Mouse (Mus musculus) intestine, embryonic 16.5 days (tissue): ENCODE results near the gene Zkscan3. TPM values are rescaled to one million over a fixed set of nuclear protein-coding genes. Genes with fewer than 3 reads are reported as not detected.

ENCODE experiments used
- ATAC-seq: fragments of 200-750 bp; cut with Nextera tagmentation; 2 replicates; pipeline ENCODE4 v1.8.0; 2017; ENCODE audit warnings: moderate TSS enrichment, moderate library complexity
- H3K27ac ChIP-seq: fragments of 300-500 bp; sonication (generic); 2 replicates; pipeline ENCODE4 v1.5.1; 2014; ENCODE audit warnings: mild to moderate bottlenecking, low read length
- H3K27me3 ChIP-seq: fragments of 300-500 bp; sonication (generic); replicated peaks from 2 replicates; pipeline ENCODE4 v1.6.1; 2014; ENCODE audit warnings: low read length, control low read depth, mixed read lengths; ENCODE audit not compliant: control insufficient read depth, insufficient read depth
- H3K36me3 ChIP-seq: fragments of 300-500 bp; sonication (generic); 2 replicates; pipeline ENCODE4 v1.6.1; 2014; ENCODE audit warnings: low read length, control low read depth; ENCODE audit not compliant: control insufficient read depth, insufficient read depth
- H3K4me1 ChIP-seq: fragments of 300-500 bp; sonication (generic); 2 replicates; pipeline ENCODE4 v1.6.1; 2014; ENCODE audit warnings: low read length, control low read depth, mixed read lengths; ENCODE audit not compliant: control insufficient read depth, insufficient read depth
- H3K4me2 ChIP-seq: fragments of 300-500 bp; sonication (generic); 2 replicates; pipeline ENCODE4 v1.6.1; 2014; ENCODE audit warnings: low read depth, low read length, control low read depth
- H3K4me3 ChIP-seq: fragments of 300-500 bp; sonication (generic); 2 replicates; pipeline ENCODE4 v1.5.1; 2014; ENCODE audit warnings: mild to moderate bottlenecking, low read length
- H3K9ac ChIP-seq: fragments of 300-500 bp; sonication (generic); 2 replicates; pipeline ENCODE4 v1.6.1; 2014; ENCODE audit warnings: low read depth, low read length
- H3K9me3 ChIP-seq: fragments of 300-500 bp; sonication (generic); 2 replicates; pipeline ENCODE4 v1.6.1; 2016; ENCODE audit warnings: low read length, control low read depth; ENCODE audit not compliant: control insufficient read depth
- WGBS: fragments of 180-500 bp; shearing (Covaris S2); extraction: QIAGEN DNeasy Blood & Tissue Kit; methylation state at CpG from one replicate; pipeline ENCODE4 v1.1.7; 2014; 5-methylcytosine and 5-hydroxymethylcytosine counted together
- polyA plus RNA-seq: library from polyadenylated mRNA; unstranded; fragments of >200 nt; fragmentation: Nextera tagmentation; extraction: Ambion mirVana; gene quantifications from 2 replicates; pipeline ENCODE4 v1.2.1, GENCODE M21; 2015

Gene Zkscan3
- 61.7 and 64.5 TPM in 2 replicates for polyA plus RNA-seq

GRCm38 (mm10) chr13:21402287-21402846 lies at the start of gene Zkscan3:
Gene Zkscan3, minus strand, starts transcription at chr13:21402755.
- no peaks in the 10 kb centered on the region for H3K9me3 ChIP-seq

GRCm38 (mm10) chr13:21447856-21448614 lies 45.5 kb upstream of the Zkscan3 start:
- Histone ChIP-seq H3K36me3 (no peaks in the 10 kb centered on the region; the same call in 1 of the 2 replicates), H3K9me3 (no peaks in the 10 kb centered on the region), H3K9ac (peak overlapping the region; percentile 39; the same call in 1 of the 2 replicates), H3K4me1 (peaks cover 9% of the 10 kb centered on the region), H3K4me3 (0 out of 2 replicates have a peak overlapping the region, but pooled peaks have one; percentile 5), H3K27ac (peak overlapping the region; percentile 26), H3K4me2 (0 out of 2 replicates have a peak overlapping the region, but pooled peaks have one; percentile 27), H3K27me3 (no peaks in the 10 kb centered on the region)
- ATAC-seq = peak; percentile 82
- WGBS = 62% methylated on average over 16 of the region's 16 CpGs

More at GRCm38 (mm10) chr13:21402287-21402846, at the start of gene Zkscan3:
- Histone ChIP-seq H3K27ac (peak within 1 kb of the TSS; percentile 74), H3K9ac (peak within 1 kb of the TSS; percentile 89), H3K4me1 (peaks cover 8% of the 10 kb centered on the region; the same call in 1 of the 2 replicates), H3K4me3 (peak within 1 kb of the TSS; percentile 77), H3K27me3 (no peaks in the 10 kb centered on the region), H3K4me2 (peak within 1 kb of the TSS; percentile 72), H3K36me3 (no peaks in the 10 kb centered on the region)
- ATAC-seq = peak; percentile 96
- under 1% methylated on average over 35 of the region's 35 CpGs for WGBS

GRCm38 (mm10) chr13:21446796-21447195 lies 44.2 kb upstream of the Zkscan3 start:
- Histone ChIP-seq H3K27ac (no peak overlapping the region), H3K9me3 (no peaks in the 10 kb centered on the region), H3K9ac (no peak overlapping the region), H3K4me1 (peaks cover 5% of the 10 kb centered on the region), H3K36me3 (no peaks in the 10 kb centered on the region; the same call in 1 of the 2 replicates), H3K4me2 (no peak overlapping the region), H3K4me3 (no peak overlapping the region), H3K27me3 (no peaks in the 10 kb centered on the region)
- ATAC-seq = no peak
- 91% methylated on average over 9 of the region's 9 CpGs for WGBS

GRCm38 (mm10) chr13:21441207-21441572 lies 38.6 kb upstream of the Zkscan3 start:
- H3K4me2 ChIP-seq = peak overlapping the region; percentile 90
- no peak for ATAC-seq
- peaks cover 7% of the 10 kb centered on the region for H3K4me1 ChIP-seq
- peak overlapping the region; percentile 81 for H3K27ac ChIP-seq
- H3K27me3 ChIP-seq = no peaks in the 10 kb centered on the region
- WGBS = 17% methylated on average over 10 of the region's 10 CpGs
- H3K9me3 ChIP-seq = no peaks in the 10 kb centered on the region
- peak overlapping the region; percentile 58 for H3K4me3 ChIP-seq
- peak overlapping the region; percentile 78 for H3K9ac ChIP-seq
- H3K36me3 ChIP-seq = no peaks in the 10 kb centered on the region

GRCm38 (mm10) chr13:21440503-21441206 lies 38.1 kb upstream of the Zkscan3 start, which contains the start of gene Pgbd1:
Gene Pgbd1, minus strand, starts transcription at chr13:21441058.
- peak within 1 kb of the TSS; percentile 90 for H3K4me2 ChIP-seq
- no peaks in the 10 kb centered on the region for H3K36me3 ChIP-seq
- H3K27me3 ChIP-seq = no peaks in the 10 kb centered on the region
- ATAC-seq = peak; percentile 95
- H3K27ac ChIP-seq = peak within 1 kb of the TSS; percentile 81
- 1% methylated on average over 32 of the region's 32 CpGs for WGBS
- peaks cover 7% of the 10 kb centered on the region for H3K4me1 ChIP-seq
- H3K9me3 ChIP-seq = no peaks in the 10 kb centered on the region
- H3K4me3 ChIP-seq = peak within 1 kb of the TSS; percentile 58
- peak within 1 kb of the TSS; percentile 78 for H3K9ac ChIP-seq

GRCm38 (mm10) chr13:21435476-21435875 lies 32.9 kb upstream of the Zkscan3 start:
- no peak for ATAC-seq
- Histone ChIP-seq H3K9me3 (no peaks in the 10 kb centered on the region), H3K9ac (no peak overlapping the region), H3K4me2 (no peak overlapping the region), H3K36me3 (no peaks in the 10 kb centered on the region), H3K4me3 (no peak overlapping the region), H3K27me3 (no peaks in the 10 kb centered on the region), H3K27ac (no peak overlapping the region), H3K4me1 (peaks cover 7% of the 10 kb centered on the region)
- WGBS = 86% methylated on average over 4 of the region's 4 CpGs

- Histone ChIP-seq H3K9me3 (no peaks in the 10 kb centered on the region), H3K4me3 (no peak overlapping the region), H3K36me3 (no peaks in the 10 kb centered on the region), H3K4me1 (no peaks in the 10 kb centered on the region), H3K4me2 (no peak overlapping the region), H3K27me3 (no peaks in the 10 kb centered on the region), H3K27ac (no peak overlapping the region), H3K9ac (no peak overlapping the region)
- no peak for ATAC-seq
- 95% methylated on average over 1 of the region's 1 CpGs for WGBS
These were observed 25.1 kb upstream of the Zkscan3 start for GRCm38 (mm10) chr13:21427631-21428030.

GRCm38 (mm10) chr13:21423301-21423700 lies 20.7 kb upstream of the Zkscan3 start:
- no peak overlapping the region for H3K27ac ChIP-seq

GRCm38 (mm10) chr13:21418865-21419264 lies 16.3 kb upstream of the Zkscan3 start:
- Histone ChIP-seq H3K27ac (no peak overlapping the region), H3K4me2 (no peak overlapping the region), H3K36me3 (no peaks in the 10 kb centered on the region), H3K4me1 (peaks cover 4% of the 10 kb centered on the region; the same call in 1 of the 2 replicates), H3K9me3 (no peaks in the 10 kb centered on the region), H3K4me3 (no peak overlapping the region), H3K9ac (no peak overlapping the region), H3K27me3 (no peaks in the 10 kb centered on the region)
- ATAC-seq = peak; percentile 93
- WGBS = 44% methylated on average over 6 of the region's 6 CpGs

More at GRCm38 (mm10) chr13:21423301-21423700, 20.7 kb upstream of the Zkscan3 start:
- H3K4me2 ChIP-seq = no peak overlapping the region
- H3K9me3 ChIP-seq = no peaks in the 10 kb centered on the region
- WGBS = 68% methylated on average over 5 of the region's 5 CpGs
- no peaks in the 10 kb centered on the region for H3K4me1 ChIP-seq
- ATAC-seq = no peak
- H3K4me3 ChIP-seq = no peak overlapping the region
- no peaks in the 10 kb centered on the region for H3K36me3 ChIP-seq
- H3K9ac ChIP-seq = no peak overlapping the region
- no peaks in the 10 kb centered on the region for H3K27me3 ChIP-seq
